Mouse (Mus musculus) forebrain, embryonic 10.5 days (tissue): ENCODE measurements around the gene Eva1c. TPM values are rescaled to one million over a fixed set of nuclear protein-coding genes. Genes with fewer than 3 reads are reported as not detected.
A peak's percentile ranks its signal among the peaks of the same experiment; 100 is the strongest.

Experiments used
- DNase-seq: peaks from one replicate; pipeline ENCODE4 v3.0.0-alpha.2; 2017; ENCODE audit warnings: low spot score; ENCODE audit errors: extremely low spot score
- H3K27ac ChIP-seq: fragments of 300-500 bp; sonication (generic); 2 replicates; pipeline ENCODE4 v1.5.1; 2016; ENCODE audit warnings: mild to moderate bottlenecking
- H3K27me3 ChIP-seq: fragments of 300-500 bp; sonication (generic); 2 replicates; pipeline ENCODE4 v1.6.1; 2016; ENCODE audit warnings: mild to moderate bottlenecking; ENCODE audit not compliant: poor library complexity, severe bottlenecking
- H3K36me3 ChIP-seq: fragments of 300-500 bp; sonication (generic); replicated peaks from 2 replicates; pipeline ENCODE4 v1.6.1; 2016; ENCODE audit warnings: mild to moderate bottlenecking, moderate library complexity
- H3K4me1 ChIP-seq: fragments of 300-500 bp; sonication (generic); 2 replicates; pipeline ENCODE4 v1.6.1; 2016
- H3K4me3 ChIP-seq: fragments of 300-500 bp; sonication (generic); 2 replicates; pipeline ENCODE4 v1.5.1; 2016; ENCODE audit warnings: mild to moderate bottlenecking, moderate library complexity
- H3K9me3 ChIP-seq: fragments of 300-500 bp; sonication (generic); 2 replicates; pipeline ENCODE4 v1.6.1; 2016; ENCODE audit warnings: mild to moderate bottlenecking, moderate library complexity
- WGBS: fragments of 180-500 bp; shearing (Covaris S2); methylation state at CpG from one replicate; pipeline ENCODE4 v1.1.7; 2016; 5-methylcytosine and 5-hydroxymethylcytosine counted together
- polyA plus RNA-seq: library from polyadenylated mRNA; unstranded; fragments of >200 nt; fragmentation: Nextera tagmentation; extraction: Ambion mirVana; gene quantifications from 2 replicates; pipeline ENCODE4 v1.2.1, GENCODE M21; 2016

Gene Eva1c
- polyA plus RNA-seq, 1 experiment from 2014 or later = 0.48 TPM

GRCm38 (mm10) chr16:90910855-90911533 lies 84.5 kb downstream of the Eva1c start:
- Histone ChIP-seq H3K27ac (no peak overlapping the region), H3K4me1 (peaks cover 3% of the 10 kb centered on the region), H3K27me3 (no peaks in the 10 kb centered on the region), H3K36me3 (no peaks in the 10 kb centered on the region), H3K9me3 (no peaks in the 10 kb centered on the region), H3K4me3 (no peak overlapping the region)
- no peak for DNase-seq
- 84% methylated on average over 17 of the region's 17 CpGs for WGBS

GRCm38 (mm10) chr16:90911766-90912165 lies 85.2 kb downstream of the Eva1c start:
- H3K9me3 ChIP-seq = no peaks in the 10 kb centered on the region
- no peaks in the 10 kb centered on the region for H3K36me3 ChIP-seq
- H3K4me3 ChIP-seq = no peak overlapping the region
- 92% methylated on average over 13 of the region's 13 CpGs for WGBS
- H3K4me1 ChIP-seq = peaks cover 10% of the 10 kb centered on the region
- H3K27ac ChIP-seq = no peak overlapping the region
- H3K27me3 ChIP-seq = no peaks in the 10 kb centered on the region
- no peak for DNase-seq

GRCm38 (mm10) chr16:90916040-90916481 lies 89.5 kb downstream of the Eva1c start:
- no peak overlapping the region for H3K4me3 ChIP-seq
- H3K4me1 ChIP-seq = peaks cover 17% of the 10 kb centered on the region
- H3K9me3 ChIP-seq = no peaks in the 10 kb centered on the region
- no peaks in the 10 kb centered on the region for H3K36me3 ChIP-seq
- H3K27ac ChIP-seq = 0 out of 2 replicates have a peak overlapping the region, but pooled peaks have one; percentile 63
- 37% methylated on average over 12 of the region's 12 CpGs for WGBS
- H3K27me3 ChIP-seq = 0 out of 2 replicates have a peak, but pooled peaks cover 3% of the 10 kb centered on the region
- DNase-seq = no peak

GRCm38 (mm10) chr16:90917156-90917555 lies 90.6 kb downstream of the Eva1c start:
- H3K4me1 ChIP-seq = peaks cover 17% of the 10 kb centered on the region

GRCm38 (mm10) chr16:90921471-90922159 lies 95.1 kb downstream of the Eva1c start:
- H3K9me3 ChIP-seq = no peaks in the 10 kb centered on the region; the same call in 1 of the 2 replicates
- 0 out of 2 replicates have a peak, but pooled peaks cover 9% of the 10 kb centered on the region for H3K4me1 ChIP-seq
- 67% methylated on average over 10 of the region's 10 CpGs for WGBS
- no peak overlapping the region for H3K4me3 ChIP-seq
- no peak for DNase-seq
- no peak overlapping the region for H3K27ac ChIP-seq
- peaks cover 36% of the 10 kb centered on the region for H3K36me3 ChIP-seq
- H3K27me3 ChIP-seq = 0 out of 2 replicates have a peak, but pooled peaks cover 3% of the 10 kb centered on the region

More at GRCm38 (mm10) chr16:90917156-90917555, 90.6 kb downstream of the Eva1c start:
- Histone ChIP-seq H3K36me3 (no peaks in the 10 kb centered on the region), H3K27ac (no peak overlapping the region), H3K27me3 (0 out of 2 replicates have a peak, but pooled peaks cover 3% of the 10 kb centered on the region), H3K9me3 (no peaks in the 10 kb centered on the region; the same call in 1 of the 2 replicates), H3K4me3 (no peak overlapping the region)
- WGBS = 74% methylated on average over 8 of the region's 8 CpGs
- DNase-seq = no peak

- Histone ChIP-seq H3K4me1 (no peaks in the 10 kb centered on the region), H3K36me3 (peaks cover 68% of the 10 kb centered on the region), H3K27me3 (no peaks in the 10 kb centered on the region), H3K9me3 (no peaks in the 10 kb centered on the region; the same call in 1 of the 2 replicates), H3K27ac (no peak overlapping the region), H3K4me3 (no peak overlapping the region)
- 89% methylated on average over 13 of the region's 13 CpGs for WGBS
- no peak for DNase-seq
Measured at GRCm38 (mm10) chr16:90924606-90925370, 98.3 kb downstream of the Eva1c start.

- no peaks in the 10 kb centered on the region; the same call in 1 of the 2 replicates for H3K9me3 ChIP-seq
- peak; percentile 51 for DNase-seq
- H3K4me3 ChIP-seq = no peak overlapping the region
- H3K27ac ChIP-seq = no peak overlapping the region
- no peaks in the 10 kb centered on the region for H3K27me3 ChIP-seq
- 32% methylated on average over 5 of the region's 5 CpGs for WGBS
- no peaks in the 10 kb centered on the region for H3K4me1 ChIP-seq
- H3K36me3 ChIP-seq = peaks cover 71% of the 10 kb centered on the region
Measured at GRCm38 (mm10) chr16:90925461-90925860, 98.9 kb downstream of the Eva1c start.

- Histone ChIP-seq H3K36me3 (peaks cover 69% of the 10 kb centered on the region), H3K27ac (no peak overlapping the region), H3K4me3 (no peak overlapping the region), H3K27me3 (no peaks in the 10 kb centered on the region), H3K4me1 (no peaks in the 10 kb centered on the region), H3K9me3 (no peaks in the 10 kb centered on the region; the same call in 1 of the 2 replicates)
- DNase-seq = no peak
- WGBS = 85% methylated on average over 4 of the region's 4 CpGs
Measured at GRCm38 (mm10) chr16:90927446-90927845, 100.9 kb downstream of the Eva1c start.

- 31% methylated on average over 13 of the region's 13 CpGs for WGBS
- H3K36me3 ChIP-seq = peaks cover 21% of the 10 kb centered on the region
- peaks cover 18% of the 10 kb centered on the region for H3K4me1 ChIP-seq
- peak overlapping the region; percentile 91 for H3K27ac ChIP-seq
- H3K27me3 ChIP-seq = no peaks in the 10 kb centered on the region
- no peaks in the 10 kb centered on the region for H3K9me3 ChIP-seq
- H3K4me3 ChIP-seq = peak overlapping the region; percentile 87
- DNase-seq = no peak
Measured at GRCm38 (mm10) chr16:90933534-90934176, 107.1 kb downstream of the Eva1c start.

- H3K36me3 ChIP-seq = peaks cover 17% of the 10 kb centered on the region
- peak; percentile 72 for DNase-seq
- H3K4me1 ChIP-seq = peaks cover 18% of the 10 kb centered on the region
- H3K27me3 ChIP-seq = no peaks in the 10 kb centered on the region
- WGBS = under 1% methylated on average over 38 of the region's 38 CpGs
- peak overlapping the region; percentile 87 for H3K4me3 ChIP-seq
- no peaks in the 10 kb centered on the region for H3K9me3 ChIP-seq
- H3K27ac ChIP-seq = peak overlapping the region; percentile 91
Measured at GRCm38 (mm10) chr16:90934193-90934686, 107.7 kb downstream of the Eva1c start.

- Histone ChIP-seq H3K27ac (peak within 1 kb of the TSS; percentile 91), H3K27me3 (no peaks in the 10 kb centered on the region), H3K9me3 (no peaks in the 10 kb centered on the region), H3K4me1 (peaks cover 18% of the 10 kb centered on the region), H3K36me3 (peaks cover 11% of the 10 kb centered on the region), H3K4me3 (peak within 1 kb of the TSS; percentile 87)
- DNase-seq = peak; percentile 99
- under 1% methylated on average over 56 of the region's 56 CpGs for WGBS
Measured at GRCm38 (mm10) chr16:90934687-90935328, 108.3 kb downstream of the Eva1c start, which contains the start of gene Cfap298. Gene Cfap298, minus strand, starts transcription at chr16:90935114.
